Mouse (Mus musculus) brain, embryonic 14.5 days (tissue): ENCODE measurements around the gene Fam92b. TPM values are rescaled to one million over a fixed set of nuclear protein-coding genes. Genes with fewer than 3 reads are reported as not detected.

ENCODE experiments used
- DNase-seq: peaks from one replicate; pipeline ENCODE4 v3.0.0-alpha.2; 2011; ENCODE audit warnings: low read depth
- CTCF ChIP-seq: fragments of 200-500 bp; IDR thresholded peaks from 2 replicates; pipeline ENCODE4 v1.5.1; 2012; ENCODE audit warnings: inconsistent platforms, mild to moderate bottlenecking, moderate library complexity, borderline replicate concordance; ENCODE audit not compliant: insufficient read depth, insufficient read length; ENCODE audit errors: extremely low read depth
- POLR2A ChIP-seq: fragments of 200-500 bp; IDR thresholded peaks from 2 replicates; pipeline ENCODE4 v1.6.1; 2012; ENCODE audit warnings: mild to moderate bottlenecking, inconsistent platforms, borderline replicate concordance; ENCODE audit not compliant: poor library complexity, insufficient read depth, insufficient read length, severe bottlenecking; ENCODE audit errors: extremely low read depth
- polyA plus RNA-seq: library from polyadenylated mRNA; depleted of rRNA; stranded (reverse); fragments of >200 nt; gene quantifications from 2 replicates; pipeline ENCODE4 v1.2.3, GENCODE M21; 2012

The Fam92b gene
- polyA plus RNA-seq, 1 experiment: 1.3 TPM

- DNase-seq: peak; percentile 69
- no peak for TF ChIP-seq POLR2A
- TF ChIP-seq CTCF: no peak
These were observed 9.4 kb downstream of the Fam92b start for GRCm38 (mm10) chr8:120167821-120168220.

GRCm38 (mm10) chr8:120167136-120167535 is 10.1 kb downstream of the Fam92b start:
- DNase-seq: no peak
- TF ChIP-seq CTCF (no peak), POLR2A (no peak)

- no peak for DNase-seq
- TF ChIP-seq POLR2A (no peak), CTCF (no peak)
These were observed 13.2 kb downstream of the Fam92b start for GRCm38 (mm10) chr8:120164026-120164425.

- no peak for DNase-seq
- no peak for TF ChIP-seq POLR2A
- no peak for TF ChIP-seq CTCF
These were observed 13.9 kb downstream of the Fam92b start for GRCm38 (mm10) chr8:120163376-120163775.

GRCm38 (mm10) chr8:120162404-120162752 is 14.9 kb downstream of the Fam92b start:
- DNase-seq: no peak

GRCm38 (mm10) chr8:120161658-120162403 is 15.4 kb downstream of the Fam92b start:
- no peak for TF ChIP-seq CTCF
- no peak for TF ChIP-seq POLR2A
- DNase-seq: no peak

More at GRCm38 (mm10) chr8:120162404-120162752, 14.9 kb downstream of the Fam92b start:
- TF ChIP-seq POLR2A (no peak), CTCF (no peak)

- peak; percentile 54 for DNase-seq
- TF ChIP-seq POLR2A (no peak), CTCF (no peak)
These were observed 16.9 kb downstream of the Fam92b start for GRCm38 (mm10) chr8:120160366-120160765.

- no peak for DNase-seq
- TF ChIP-seq POLR2A: no peak
- TF ChIP-seq CTCF: no peak
These were observed 24.6 kb downstream of the Fam92b start for GRCm38 (mm10) chr8:120152636-120153035.

GRCm38 (mm10) chr8:120151151-120151550 is 26.1 kb downstream of the Fam92b start:
- no peak for TF ChIP-seq CTCF
- DNase-seq: no peak

- TF ChIP-seq POLR2A: no peak
- TF ChIP-seq CTCF: no peak
- DNase-seq: no peak
These were observed 27.2 kb downstream of the Fam92b start for GRCm38 (mm10) chr8:120150028-120150427.

- DNase-seq: no peak
- TF ChIP-seq POLR2A (no peak), CTCF (no peak)
These were observed 31.2 kb downstream of the Fam92b start for GRCm38 (mm10) chr8:120146051-120146450.

GRCm38 (mm10) chr8:120144652-120145301 is 32.5 kb downstream of the Fam92b start:
- TF ChIP-seq POLR2A: no peak
- TF ChIP-seq CTCF: no peak
- DNase-seq: peak; percentile 76

GRCm38 (mm10) chr8:120143911-120144651 is 33.2 kb downstream of the Fam92b start:
- TF ChIP-seq CTCF (no peak), POLR2A (no peak)
- peak; percentile 76 for DNase-seq
